Mouse (Mus musculus) mature B cell (primary cell): ENCODE measurements around the gene Sh2d1b1.

ENCODE experiments used
- in situ Hi-C: fragments of 300-500 bp; cut with MboI; formaldehyde crosslinking; loops from 2 replicates; pipeline ENCODE4 v1.14.3; 2019

Gene Sh2d1b1

DNA sequence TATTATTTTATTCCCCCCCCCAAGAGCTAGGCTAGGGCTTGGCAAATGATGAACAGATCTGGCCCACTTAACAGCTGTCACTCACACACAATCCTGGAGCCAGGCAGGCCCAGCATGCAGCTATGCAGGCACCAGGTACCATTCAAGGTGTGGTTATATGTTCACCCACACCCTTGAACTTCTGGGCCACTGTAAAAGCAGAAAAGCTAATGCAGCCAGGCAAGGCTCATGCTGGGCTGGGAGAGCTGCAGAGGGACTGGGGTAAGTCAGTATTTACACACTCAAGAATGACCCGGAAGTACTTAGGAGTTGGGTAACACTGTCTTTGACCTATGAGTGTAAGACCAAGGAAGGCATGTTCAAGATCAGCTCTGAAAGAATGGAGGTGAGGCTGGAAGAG is 47.2 kb downstream of the Sh2d1b1 start:
- in situ Hi-C loops, result no loop called here

DNA sequence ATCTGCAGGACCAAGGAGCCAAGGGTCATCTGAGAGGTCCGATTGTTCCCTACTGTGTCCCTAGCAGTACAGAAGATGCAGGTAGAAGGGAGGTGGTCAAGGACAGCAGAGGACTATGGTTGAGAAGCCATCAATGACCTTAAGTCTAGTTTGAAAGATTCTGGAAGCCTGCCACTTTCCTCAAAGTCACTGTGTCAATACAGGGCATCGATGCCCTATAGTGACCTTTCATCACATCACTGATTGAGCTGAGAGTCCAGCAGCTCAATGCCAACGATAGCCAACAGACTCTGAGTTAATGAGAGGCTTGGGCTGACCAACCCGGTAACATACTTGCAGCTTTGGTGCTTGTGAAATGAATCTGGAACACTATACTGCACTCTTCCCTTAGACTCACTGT is 48.2 kb downstream of the Sh2d1b1 start:
- in situ Hi-C loops, result no loop called here

DNA sequence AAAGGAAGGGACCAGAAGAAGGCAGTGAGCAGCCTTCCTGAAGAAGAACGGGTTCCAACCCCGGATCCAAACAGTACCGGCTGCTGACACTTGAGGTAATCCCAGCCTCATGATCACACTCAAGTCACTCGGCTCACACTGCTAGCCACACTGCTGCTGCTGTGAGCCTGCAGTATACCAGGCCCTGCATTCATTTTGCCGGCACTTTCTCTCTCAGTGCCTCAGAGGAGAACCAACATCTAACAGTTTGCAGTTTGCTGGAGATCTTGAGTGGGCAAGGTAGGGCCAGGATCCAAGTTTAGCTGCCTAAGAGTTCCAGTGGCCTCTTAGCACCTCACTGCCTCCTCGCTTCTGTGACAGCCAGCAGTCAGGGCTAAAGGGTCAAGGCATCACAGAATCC is 54.8 kb downstream of the Sh2d1b1 start:
- in situ Hi-C loops, result no loop called here

DNA sequence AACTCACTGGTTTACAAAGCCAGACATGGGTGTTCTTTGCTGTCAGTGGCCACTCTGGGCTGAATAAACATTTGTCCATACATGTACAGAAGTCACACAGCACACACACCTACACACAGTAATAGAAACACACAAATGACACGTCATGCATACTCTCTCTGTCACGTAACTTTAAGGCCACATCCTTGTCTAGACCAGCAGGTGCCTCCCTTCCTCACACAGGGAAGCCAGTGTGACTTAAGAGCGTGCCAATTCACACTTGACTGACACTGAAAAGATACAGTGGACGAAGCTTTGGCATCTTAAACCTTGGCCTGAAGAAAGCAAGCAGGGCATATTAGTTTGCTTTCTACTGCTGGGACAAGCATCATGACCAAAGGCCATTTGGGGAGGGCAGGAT is 55.7 kb downstream of the Sh2d1b1 start:
- in situ Hi-C loops, result no loop called here
